8 mouse cellular contexts compared by ENCODE assay signal in the genomic region with DNA sequence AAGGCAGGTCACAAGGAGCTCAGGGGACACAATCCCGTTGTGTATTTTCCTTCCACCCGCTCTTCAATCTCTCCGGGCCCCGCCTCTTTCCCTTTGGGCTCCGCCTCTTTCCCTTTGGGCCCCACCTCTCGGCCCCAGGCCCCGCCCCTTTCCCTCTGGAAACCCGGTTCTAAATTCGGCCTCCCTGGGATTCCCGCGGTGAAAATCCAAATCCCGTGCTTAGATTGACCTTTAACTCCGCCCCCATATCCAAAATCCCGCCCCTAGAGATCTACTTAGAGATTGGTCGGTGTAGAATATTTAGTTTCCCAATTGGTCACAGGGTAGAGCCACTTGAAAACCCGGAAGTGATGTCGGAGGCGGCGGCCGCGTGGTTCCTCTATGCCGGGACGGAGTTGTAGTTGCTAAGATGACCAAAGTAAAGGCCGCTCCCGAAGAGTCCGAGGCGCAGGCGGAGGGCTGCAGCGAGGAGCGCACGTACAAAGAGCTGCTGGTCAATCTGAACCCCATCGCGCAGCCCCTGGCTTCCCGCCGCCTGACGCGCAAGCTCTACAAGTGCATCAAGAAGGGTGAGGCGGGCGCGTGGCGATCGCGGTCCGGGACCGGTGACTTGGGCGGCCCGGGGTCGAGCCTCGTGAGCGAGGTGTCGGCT. TPM values are rescaled to one million over a fixed set of nuclear protein-coding genes. Genes with fewer than 3 reads are reported as not detected.
DNase-seq lines count a peak whose midpoint lies in the region; ATAC-seq and TF ChIP-seq lines count a peak whose summit lies in the region.

A gene (plus strand): TSS at position 327 of the 652 bp plus-strand sequence.

- intact Hi-C loops in heart, postnatal 36 days (cut with DNase I), result loop anchor here (1.0 to 10.0 kb wide), 2 partner anchors 31 to 375 kb away; a partner anchor contains a TSS

- peak within 1 kb of the TSS; percentile 65 for H3K4me2 ChIP-seq in forebrain, embryonic 16.5 days (ENCODE audit: low read length)
- H3K4me2 ChIP-seq in lung, embryonic 14.5 days, result peak within 1 kb of the TSS; percentile 81

- peaks cover 66% of the 10 kb centered on the region for H3K4me1 ChIP-seq in G1E (ENCODE audit: insufficient read depth, low read depth, low read length)
- H3K4me1 ChIP-seq in forebrain, embryonic 16.5 days (replicated peaks; ENCODE audit: control insufficient read depth, insufficient read depth, low read length), result peaks cover 22% of the 10 kb centered on the region
- H3K4me1 ChIP-seq in lung, embryonic 14.5 days (ENCODE audit: insufficient read depth), result peaks cover 8% of the 10 kb centered on the region; the same call in 1 of the 2 replicates
- H3K4me1 ChIP-seq in olfactory bulb, adult 2 months (ENCODE audit: control insufficient read depth, insufficient read depth, low read length), result peaks cover 29% of the 10 kb centered on the region
- peaks cover 15% of the 10 kb centered on the region for H3K4me1 ChIP-seq in thymus, adult 2 months (replicated peaks; ENCODE audit: control insufficient read depth, insufficient read depth, low read length)

- H3K27me3 ChIP-seq in G1E (ENCODE audit: insufficient read depth, low read length), result no peaks in the 10 kb centered on the region
- no peaks in the 10 kb centered on the region for H3K27me3 ChIP-seq in forebrain, embryonic 16.5 days (replicated peaks; ENCODE audit: control insufficient read depth, insufficient read depth, low read length)
- no peaks in the 10 kb centered on the region for H3K27me3 ChIP-seq in lung, embryonic 14.5 days (ENCODE audit: insufficient read depth, low read length)
- no peaks in the 10 kb centered on the region for H3K27me3 ChIP-seq in thymus, adult 2 months (ENCODE audit: control insufficient read depth, insufficient read depth, low read length)

- under 1% methylated on average over 51 of the region's 51 CpGs for WGBS in forebrain, embryonic 16.5 days
- WGBS in lung, embryonic 14.5 days, result under 1% methylated on average over 51 of the region's 51 CpGs
- WGBS in olfactory bulb, adult 2 months, result under 1% methylated on average over 51 of the region's 51 CpGs
- under 1% methylated on average over 51 of the region's 51 CpGs for WGBS in thymus, adult 2 months

- no peaks in the 10 kb centered on the region for H3K9me3 ChIP-seq in G1E (replicated peaks)
- no peaks in the 10 kb centered on the region for H3K9me3 ChIP-seq in forebrain, embryonic 16.5 days (ENCODE audit: control insufficient read depth, low read length)
- H3K9me3 ChIP-seq in lung, embryonic 14.5 days (ENCODE audit: low read depth, low read length), result no peaks in the 10 kb centered on the region

- no peak within 1 kb of the TSS for H3K27ac ChIP-seq in forebrain, embryonic 16.5 days (ENCODE audit: low read length)
- H3K27ac ChIP-seq in layer of hippocampus, adult 2 months, result peak within 1 kb of the TSS; percentile 76
- peak within 1 kb of the TSS; percentile 68 for H3K27ac ChIP-seq in lung, embryonic 14.5 days (ENCODE audit: low read depth)
- 0 out of 2 replicates have a peak within 1 kb of the TSS, but pooled peaks have one; percentile 31 for H3K27ac ChIP-seq in olfactory bulb, adult 2 months (ENCODE audit: insufficient read depth, low read depth, low read length)
- peak within 1 kb of the TSS; percentile 26; the same call in 1 of the 2 replicates for H3K27ac ChIP-seq in thymus, adult 2 months (ENCODE audit: control insufficient read depth, insufficient read depth, low read length)

- ATAC-seq in G1E (ENCODE audit: extremely low read depth, insufficient number of reproducible peaks, low FRiP score, poor library complexity, severe bottlenecking), result peak; percentile 74
- peak; percentile 96 for ATAC-seq in forebrain, embryonic 16.5 days
- ATAC-seq in lung, embryonic 14.5 days (ENCODE audit: insufficient read depth), result peak; percentile 92

- H3K36me3 ChIP-seq in G1E (replicated peaks), result peaks cover 39% of the 10 kb centered on the region
- H3K36me3 ChIP-seq in forebrain, embryonic 16.5 days (ENCODE audit: control insufficient read depth, insufficient read depth), result peaks cover 18% of the 10 kb centered on the region
- peaks cover 23% of the 10 kb centered on the region for H3K36me3 ChIP-seq in lung, embryonic 14.5 days (ENCODE audit: insufficient read depth)
- peaks cover 15% of the 10 kb centered on the region for H3K36me3 ChIP-seq in thymus, adult 2 months (ENCODE audit: control insufficient read depth, insufficient read depth, low read length)

- TF ChIP-seq CTCF in G1E (IDR thresholded peaks at IDR 0.05; ENCODE audit: low read depth, low read length), result no peak
- TF ChIP-seq CTCF in layer of hippocampus, adult 2 months (conservative IDR thresholded peaks at IDR 0.05), result no peak; the same call in 1 of the 2 replicates
- TF ChIP-seq CTCF in lung, embryonic 14.5 days (IDR thresholded peaks at IDR 0.05; ENCODE audit: low read depth), result no peak
- TF ChIP-seq CTCF in olfactory bulb, adult 2 months (IDR thresholded peaks at IDR 0.05; ENCODE audit: insufficient read depth, low read depth, low read length), result no peak
- TF ChIP-seq CTCF in thymus, adult 2 months (IDR thresholded peaks at IDR 0.05; ENCODE audit: borderline replicate concordance, control insufficient read depth, extremely low read depth, insufficient read depth, low read length, poor library complexity), result 0 out of 2 replicates have a peak, but pooled peaks have one; percentile 24

- no peak for TF ChIP-seq POLR2A in olfactory bulb, adult 2 months (IDR thresholded peaks at IDR 0.05; ENCODE audit: insufficient read depth, low read depth, low read length)
- peak; percentile 48; the same call in 1 of the 2 replicates for TF ChIP-seq POLR2A in thymus, adult 2 months (IDR thresholded peaks at IDR 0.05; ENCODE audit: control insufficient read depth, extremely low read depth, insufficient read depth, low read length, poor library complexity)

- peak within 1 kb of the TSS; percentile 54 for H3K9ac ChIP-seq in forebrain, embryonic 16.5 days (replicated peaks; ENCODE audit: low read depth, low read length)
- H3K9ac ChIP-seq in lung, embryonic 14.5 days, result peak within 1 kb of the TSS; percentile 76

- DNase-seq in G1E (ENCODE audit: low spot score), result peak; percentile 85
- peak; percentile 90 to 96 for DNase-seq in cerebellum, adult 18-20 months
- peak; percentile 90 to 93 for DNase-seq in heart, postnatal 36 days
- DNase-seq in layer of hippocampus, adult 2 months (ENCODE audit: low spot score in 2 of 2), result peak; percentile 92 to 95
- DNase-seq in lung, embryonic 14.5 days, result peak; percentile 99
- peak; percentile 84 for DNase-seq in thymus, adult 2 months

- peak within 1 kb of the TSS; percentile 94 for H3K4me3 ChIP-seq in G1E (ENCODE audit: low read depth, low read length)
- peak within 1 kb of the TSS; percentile 61 for H3K4me3 ChIP-seq in forebrain, embryonic 16.5 days (replicated peaks; ENCODE audit: low read length)
- peak within 1 kb of the TSS; percentile 73 for H3K4me3 ChIP-seq in layer of hippocampus, adult 2 months
- H3K4me3 ChIP-seq in lung, embryonic 14.5 days (ENCODE audit: low read depth, low read length), result peak within 1 kb of the TSS; percentile 85
- peak within 1 kb of the TSS; percentile 81 for H3K4me3 ChIP-seq in olfactory bulb, adult 2 months (ENCODE audit: insufficient read depth, low read depth, low read length)
- peak within 1 kb of the TSS; percentile 100 for H3K4me3 ChIP-seq in thymus, adult 2 months (ENCODE audit: control insufficient read depth, insufficient read depth, low read length)

RNA-seq across cellular contexts. Expression of the gene that starts here (rescaled TPM):
- total RNA-seq in G1E (2014; fragmentation: Nextera tagmentation), result 73.2 and 91.1 TPM in 2 replicates
- total RNA-seq in G1E (2017), result 136 and 139 TPM in 2 replicates
- 202 and 235 TPM in 2 replicates for polyA plus RNA-seq in G1E (2012)
- 94.1 and 97.9 TPM in 2 replicates for polyA plus RNA-seq in forebrain, embryonic 16.5 days (2015; fragmentation: Nextera tagmentation; extraction: Ambion mirVana)
- total RNA-seq in heart, postnatal 36 days (2021), result 10 to 100 TPM; 20.2 to 25.2 TPM
- total RNA-seq in layer of hippocampus, adult 2 months (2021), result 10 to 100 TPM; 41.7 to 48.2 TPM
- 178 and 187 TPM in 2 replicates for polyA plus RNA-seq in lung, embryonic 14.5 days (2014; fragmentation: Nextera tagmentation; extraction: Ambion mirVana)
- polyA plus RNA-seq in olfactory bulb, adult 2 months (2012; ENCODE audit: insufficient read depth, insufficient read length, low replicate concordance, missing spikeins), result not detected in 2 replicates
- polyA plus RNA-seq in thymus, adult 2 months (2012; rRNA removed), result 69.3 and 70.8 TPM in 2 replicates

Comparison
In these comparisons a context has a peak if more than half of its experiments do, and no peak if none do; other contexts are left out.
1. RNA of the gene that starts here (polyA plus RNA-seq): 202 to 235 TPM in G1E, 178 to 187 TPM in lung, embryonic 14.5 days, 94.1 to 97.9 TPM in forebrain, embryonic 16.5 days and 69.3 to 70.8 TPM in thymus, adult 2 months; not detected in olfactory bulb, adult 2 months; every median in the first group is over 10 times any median in the second.
2. Peak in every context shown above with its lines, with median percentiles within 50 percentile points of each other: ATAC-seq, DNase-seq and H3K4me3 ChIP-seq.